Mouse (Mus musculus): ENCODE results near the gene Rgs6. TPM values are rescaled to one million over a fixed set of nuclear protein-coding genes. Genes with fewer than 3 reads are reported as not detected.

The Rgs6 gene
- total RNA-seq, 2 experiments from 2014 or later = 11.6 to 13.4 TPM

- no peak for DNase-seq (ENCODE audit: extremely low spot score in 1 of 2, low spot score in 1 of 2)
These were observed 250.5 kb downstream of the Rgs6 start for GRCm38 (mm10) chr12:82838544-82838943.

DNA sequence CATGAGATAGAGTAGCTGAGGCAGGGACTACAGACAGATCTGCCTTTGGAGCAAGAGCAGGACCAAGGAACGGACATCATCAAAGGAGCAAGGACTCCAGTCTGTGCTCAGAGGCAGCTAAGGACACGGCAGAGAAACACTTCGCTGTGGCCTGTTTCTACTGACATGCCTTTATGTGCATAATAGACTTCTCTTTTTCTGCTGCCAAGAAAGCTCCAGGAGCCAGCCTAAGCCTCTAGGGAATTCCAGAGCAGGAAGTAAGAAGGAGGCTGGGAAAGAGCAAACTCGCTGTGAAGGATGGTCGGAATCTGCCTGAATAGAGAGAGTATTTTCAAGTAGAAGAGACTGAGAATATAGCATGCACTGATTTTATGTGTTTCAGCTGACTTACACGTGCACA, 253.5 kb downstream of the Rgs6 start:
- DNase-seq (ENCODE audit: extremely low spot score in 1 of 2, low spot score in 1 of 2) = no peak

DNA sequence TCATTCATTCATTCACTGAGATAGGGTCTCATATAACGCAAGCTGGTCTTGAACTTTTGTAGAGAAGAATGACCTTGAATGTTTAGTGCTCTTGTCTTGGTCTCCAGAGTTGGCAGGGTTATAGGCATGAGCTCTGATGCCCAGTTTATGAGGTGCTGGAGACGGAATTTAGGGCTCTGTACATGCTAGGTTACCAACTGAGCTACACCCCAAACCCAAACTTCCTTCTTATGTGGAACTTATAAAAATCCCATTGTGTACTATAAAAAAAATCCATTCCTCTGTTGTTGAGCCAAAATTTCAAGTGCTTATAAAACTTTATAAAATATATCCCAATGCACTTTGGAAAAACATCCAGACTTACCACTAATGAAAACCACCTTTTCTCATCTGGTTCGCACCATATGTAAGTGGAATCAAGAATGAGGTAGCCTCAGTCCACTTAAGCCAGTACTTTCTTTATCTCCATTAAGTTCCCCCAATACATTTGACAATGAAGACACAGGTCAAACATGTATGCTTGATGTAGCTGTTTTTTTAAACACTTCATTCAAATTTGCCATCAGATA, 260.3 kb downstream of the Rgs6 start:
- no peak for DNase-seq (ENCODE audit: extremely low spot score in 1 of 2, low spot score in 1 of 2)

DNA sequence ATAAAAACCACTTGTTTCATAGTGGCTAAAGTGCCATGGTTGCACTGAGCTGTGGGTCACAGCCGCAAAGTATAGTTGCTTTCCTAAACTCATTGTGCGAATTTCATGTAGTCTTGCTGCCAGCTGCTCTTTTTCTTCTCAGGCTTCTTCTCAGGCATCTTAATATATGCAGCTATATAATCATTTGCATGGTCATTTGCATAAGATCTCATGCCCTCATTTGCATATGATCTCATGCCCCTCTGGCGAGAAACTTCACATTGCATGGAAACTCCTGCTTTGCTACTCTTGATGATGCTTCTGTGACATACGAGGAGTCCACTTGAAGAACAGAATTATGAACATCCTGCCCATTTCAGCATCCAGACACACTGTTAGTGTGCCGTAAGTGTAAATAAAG, 266.8 kb downstream of the Rgs6 start:
- DNase-seq (ENCODE audit: extremely low spot score in 1 of 2, low spot score in 1 of 2) = no peak

- DNase-seq (ENCODE audit: extremely low spot score in 1 of 2, low spot score in 1 of 2) = no peak
These were observed 267.4 kb downstream of the Rgs6 start for GRCm38 (mm10) chr12:82855333-82856107.

DNA sequence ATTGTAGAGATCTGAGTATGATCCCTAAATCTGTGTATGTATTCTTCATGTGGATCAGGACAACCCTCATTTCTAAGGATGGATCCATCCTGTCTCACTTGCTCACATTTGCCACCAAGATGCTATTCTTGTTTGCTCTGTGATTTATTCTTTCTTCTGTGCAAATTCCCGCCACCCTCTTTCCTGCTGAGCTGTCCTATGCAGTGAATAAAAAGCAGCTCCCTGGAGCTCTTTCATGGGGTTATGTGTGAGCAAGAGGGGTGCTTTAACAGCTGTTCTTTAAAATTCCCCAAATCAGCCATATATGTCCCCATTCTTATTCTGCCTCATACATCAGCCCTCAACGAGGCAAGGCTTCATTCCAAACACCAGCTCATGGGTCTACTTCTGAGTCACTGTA, 277.6 kb downstream of the Rgs6 start:
- no peak for DNase-seq (ENCODE audit: extremely low spot score in 1 of 2, low spot score in 1 of 2)

DNA sequence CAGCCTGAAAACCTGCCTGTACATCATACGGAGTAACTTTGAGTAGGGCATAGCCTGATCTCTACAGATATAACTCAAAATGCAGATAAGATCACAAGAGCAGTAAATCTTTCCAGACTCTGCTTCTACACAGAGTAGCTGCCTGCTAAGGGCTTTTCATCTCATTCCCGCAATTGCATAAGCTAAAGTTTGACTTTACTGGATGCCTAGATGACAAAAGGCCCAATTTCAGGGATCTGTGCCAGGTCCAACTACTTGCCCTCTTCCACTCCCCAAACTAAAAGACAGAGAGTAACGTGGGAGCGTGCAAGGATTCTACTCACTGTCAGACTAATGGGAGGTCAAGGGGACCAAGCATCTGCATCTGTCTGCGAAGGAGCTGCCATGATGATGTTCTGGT, 292.6 kb downstream of the Rgs6 start:
- no peak for DNase-seq (ENCODE audit: extremely low spot score in 1 of 2, low spot score in 1 of 2)

- DNase-seq (ENCODE audit: extremely low spot score in 1 of 2, low spot score in 1 of 2) = no peak
These were observed 295.0 kb downstream of the Rgs6 start for GRCm38 (mm10) chr12:82883079-82883478.

DNA sequence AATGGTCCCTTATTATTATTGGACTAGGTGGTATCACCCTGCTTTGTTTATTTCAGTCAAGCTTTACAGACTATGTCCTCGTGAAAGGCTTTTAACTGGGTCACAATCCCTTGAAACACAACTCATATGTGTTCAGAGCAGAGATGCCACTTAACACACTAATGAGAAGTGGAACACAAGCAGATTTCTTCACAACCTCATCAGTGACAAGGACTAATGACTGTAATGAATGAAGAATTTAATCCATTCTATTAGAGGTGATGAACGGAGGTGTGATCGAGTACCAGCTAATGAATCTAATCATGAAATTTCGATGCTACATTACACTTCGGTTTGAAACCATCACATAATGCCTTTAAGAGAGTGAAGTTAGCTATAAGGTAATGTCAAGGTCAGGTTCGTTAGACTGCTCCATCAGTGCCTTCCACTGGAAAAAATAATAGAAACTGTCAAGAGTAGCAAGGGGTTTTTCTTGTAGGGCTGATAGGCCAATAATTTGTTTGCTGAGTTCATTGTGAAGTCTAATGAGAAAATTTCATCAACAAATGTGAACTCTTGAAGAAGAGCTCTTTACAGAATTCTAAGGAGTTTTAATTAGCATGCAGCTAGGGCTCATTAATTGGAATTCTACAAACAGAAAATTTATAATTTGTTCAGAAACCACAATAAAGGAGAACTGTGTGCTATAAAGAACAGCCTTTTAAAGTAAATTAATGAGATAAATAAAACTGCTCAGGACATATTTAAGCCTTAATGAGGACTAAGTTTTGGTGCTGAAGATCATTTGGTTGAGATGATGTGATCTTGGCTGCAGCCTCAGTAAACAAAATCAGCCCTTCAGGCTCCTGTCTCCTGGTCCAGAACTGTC, 307.1 kb downstream of the Rgs6 start:
- DNase-seq (ENCODE audit: extremely low spot score in 1 of 2, low spot score in 1 of 2) = no peak

DNA sequence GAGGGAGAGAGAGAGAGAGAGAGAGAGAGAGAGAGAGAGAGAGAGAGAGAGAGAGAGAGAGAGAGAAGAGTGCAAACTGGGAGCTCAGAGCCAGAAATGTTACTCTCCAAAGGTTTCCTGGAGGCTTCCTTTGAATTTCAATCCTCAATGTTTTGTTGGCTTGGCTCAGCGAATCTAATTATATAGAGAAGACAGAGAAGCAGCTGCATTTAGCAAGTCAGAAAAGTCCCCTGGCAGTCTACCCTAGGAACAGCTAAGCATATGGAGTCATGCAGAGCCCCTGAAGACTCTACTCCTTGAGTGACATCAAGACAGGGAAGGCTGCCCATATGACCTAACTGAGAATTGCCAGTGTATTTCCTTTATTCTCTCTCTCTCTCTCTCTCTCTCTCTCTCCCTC, 317.7 kb downstream of the Rgs6 start:
- no peak for DNase-seq (ENCODE audit: extremely low spot score in 1 of 2, low spot score in 1 of 2)

- no peak for DNase-seq (ENCODE audit: extremely low spot score in 1 of 2, low spot score in 1 of 2)
These were observed 322.8 kb downstream of the Rgs6 start for GRCm38 (mm10) chr12:82910846-82911245.

DNA sequence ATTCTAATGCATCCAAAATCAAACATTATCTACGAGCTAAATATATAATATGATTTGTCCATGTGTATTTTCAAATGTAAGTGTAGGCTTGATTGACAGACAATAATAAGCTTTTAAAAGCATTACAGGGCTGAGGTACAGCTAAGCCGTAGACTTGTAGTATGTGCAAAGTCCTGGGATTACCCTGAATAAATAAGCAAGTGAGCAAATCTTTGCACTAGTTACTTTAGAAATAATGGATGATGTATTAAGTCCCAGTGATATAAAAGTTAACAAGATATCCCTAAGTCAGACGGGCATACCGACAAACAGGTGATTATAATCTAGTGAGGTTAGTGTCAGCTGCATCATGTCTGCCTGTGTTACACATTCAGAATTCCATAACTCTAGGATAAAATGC, 326.0 kb downstream of the Rgs6 start:
- DNase-seq (ENCODE audit: extremely low spot score in 1 of 2, low spot score in 1 of 2) = no peak

DNA sequence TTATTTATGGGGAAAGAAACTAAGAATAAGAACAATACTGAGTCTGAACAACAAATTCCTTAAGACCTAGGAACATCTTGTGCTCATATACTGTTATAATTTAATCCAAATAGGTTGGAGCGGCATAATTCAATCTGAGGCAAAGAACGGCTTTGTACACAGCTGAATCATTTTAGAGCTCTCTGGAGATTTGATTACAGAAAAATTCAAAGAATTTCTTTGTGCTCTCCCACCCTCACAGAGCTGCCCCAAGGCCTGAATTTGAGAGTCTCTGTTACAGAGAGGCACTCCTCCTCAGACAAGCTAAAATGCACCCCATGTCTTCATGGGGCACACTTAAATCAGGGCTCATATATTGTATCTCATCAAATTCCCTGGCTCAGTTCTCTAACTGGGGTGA, 332.1 kb downstream of the Rgs6 start:
- DNase-seq (ENCODE audit: extremely low spot score in 1 of 2, low spot score in 1 of 2) = no peak

GRCm38 (mm10) chr12:82921287-82922015, 333.4 kb downstream of the Rgs6 start:
- DNase-seq (ENCODE audit: extremely low spot score in 1 of 2, low spot score in 1 of 2) = peak; percentile 15 to 22

GRCm38 (mm10) chr12:82922856-82923506, 334.9 kb downstream of the Rgs6 start:
- DNase-seq (ENCODE audit: extremely low spot score in 1 of 2, low spot score in 1 of 2) = no peak

DNA sequence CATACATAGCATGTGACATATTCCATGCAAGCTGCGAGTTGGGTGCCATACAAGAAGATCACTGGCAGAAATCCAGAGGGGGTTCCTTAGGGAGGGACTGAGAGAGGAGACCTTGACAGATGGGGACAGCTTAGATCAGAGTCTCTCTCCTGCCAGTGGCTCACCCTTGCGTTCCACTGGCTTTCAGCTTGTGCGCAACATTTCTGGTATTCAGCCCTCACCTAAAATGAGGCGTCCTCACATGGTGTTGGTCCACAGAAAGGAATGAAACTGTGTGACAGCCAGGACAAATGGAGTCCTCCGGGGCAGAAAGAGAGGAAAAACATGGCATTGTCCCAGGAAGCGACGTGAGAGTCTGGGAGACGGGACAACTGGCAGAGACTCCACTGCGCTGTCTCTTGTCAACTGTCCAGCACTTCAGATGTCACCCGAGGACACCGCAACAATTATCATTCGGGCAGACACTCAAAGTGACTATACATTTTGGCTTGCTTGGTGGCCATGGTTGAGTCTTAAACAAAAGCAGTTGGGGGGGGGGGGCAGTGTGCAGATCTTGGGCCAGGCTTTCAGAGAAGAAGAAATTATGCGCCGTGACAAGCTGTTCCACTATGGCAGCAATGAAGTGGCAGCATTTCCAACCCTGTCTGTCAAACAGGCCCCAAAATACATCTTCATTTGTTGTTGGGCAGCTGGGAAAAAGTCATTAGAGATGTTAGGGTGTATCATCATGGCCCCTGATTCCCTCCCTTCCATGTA, 344.8 kb downstream of the Rgs6 start:
- DNase-seq (ENCODE audit: extremely low spot score in 1 of 2, low spot score in 1 of 2) = no peak

- DNase-seq (ENCODE audit: extremely low spot score in 1 of 2, low spot score in 1 of 2) = no peak
These were observed 347.1 kb downstream of the Rgs6 start for GRCm38 (mm10) chr12:82935121-82935762.

DNA sequence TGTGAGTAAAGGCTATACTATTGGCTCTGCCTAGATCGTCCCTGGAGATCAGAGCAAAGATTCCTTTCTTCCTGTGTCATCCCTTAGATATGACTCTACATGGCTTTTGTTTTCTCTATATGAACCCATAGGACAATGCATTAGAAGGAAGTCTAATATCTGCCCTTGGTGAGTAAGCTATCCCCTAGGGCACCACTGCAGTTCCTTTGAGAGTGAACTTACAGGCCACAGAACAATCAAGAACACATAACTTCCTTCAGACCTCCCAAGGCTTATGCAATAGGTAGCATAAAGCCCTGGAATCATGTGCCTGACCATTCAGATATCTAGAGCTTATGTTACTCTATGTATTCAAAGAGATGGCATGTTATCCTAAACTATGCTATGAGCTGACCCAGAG, 347.7 kb downstream of the Rgs6 start:
- DNase-seq (ENCODE audit: extremely low spot score in 1 of 2, low spot score in 1 of 2) = no peak

DNA sequence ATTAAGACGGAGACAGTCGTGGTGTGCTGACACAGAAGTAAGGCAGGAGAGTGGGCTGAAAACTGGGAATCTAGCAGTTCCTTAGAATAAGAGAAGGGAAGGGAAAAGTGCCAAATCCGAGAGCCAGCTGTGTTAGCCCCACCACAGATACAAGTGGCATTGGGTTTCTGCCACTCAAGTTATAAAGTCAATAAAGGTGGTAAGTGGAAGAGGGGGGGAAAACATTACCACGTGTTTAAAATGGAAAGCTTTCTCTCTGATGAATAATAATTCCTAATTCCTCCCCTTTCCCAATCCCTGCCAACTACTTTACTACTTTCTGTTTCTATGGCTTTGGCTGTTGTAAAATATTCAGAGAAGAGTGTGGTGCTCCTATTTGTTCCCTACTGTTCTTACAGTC, 352.4 kb downstream of the Rgs6 start:
- DNase-seq (ENCODE audit: extremely low spot score in 1 of 2, low spot score in 1 of 2) = no peak
